Mouse (Mus musculus): ENCODE data around the gene Dgkz.

The Dgkz gene

GRCm38 (mm10) chr2:91975581-91976541, at the start of gene Dgkz:
Gene Dgkz (minus strand): TSS chr2:91975864.
- DNase-seq (ENCODE audit: extremely low spot score), result no peak

GRCm38 (mm10) chr2:92025202-92025601, 49.5 kb upstream of the Dgkz start:
- no peak for DNase-seq (ENCODE audit: extremely low spot score)

GRCm38 (mm10) chr2:92024274-92024672, 48.6 kb upstream of the Dgkz start, which contains the start of gene Creb3l1:
Gene Creb3l1 (minus strand): TSS chr2:92024502.
- peak; percentile 70 for DNase-seq (ENCODE audit: extremely low spot score)

- peak; percentile 39 for DNase-seq (ENCODE audit: extremely low spot score)
Measured at GRCm38 (mm10) chr2:92023362-92024273, 48.0 kb upstream of the Dgkz start.

- DNase-seq (ENCODE audit: extremely low spot score), result no peak
Measured at GRCm38 (mm10) chr2:92020676-92021265, 45.1 kb upstream of the Dgkz start.

- DNase-seq (ENCODE audit: extremely low spot score), result no peak
Measured at GRCm38 (mm10) chr2:92017440-92017839, 41.8 kb upstream of the Dgkz start.

GRCm38 (mm10) chr2:92016981-92017380, 41.3 kb upstream of the Dgkz start:
- no peak for DNase-seq (ENCODE audit: extremely low spot score)

- no peak for DNase-seq (ENCODE audit: extremely low spot score)
Measured at GRCm38 (mm10) chr2:92014891-92015290, 39.2 kb upstream of the Dgkz start.

GRCm38 (mm10) chr2:92014248-92014647, 38.6 kb upstream of the Dgkz start:
- no peak for DNase-seq (ENCODE audit: extremely low spot score)

GRCm38 (mm10) chr2:92012768-92013445, 37.2 kb upstream of the Dgkz start:
- peak; percentile 53 for DNase-seq (ENCODE audit: extremely low spot score)

DNA sequence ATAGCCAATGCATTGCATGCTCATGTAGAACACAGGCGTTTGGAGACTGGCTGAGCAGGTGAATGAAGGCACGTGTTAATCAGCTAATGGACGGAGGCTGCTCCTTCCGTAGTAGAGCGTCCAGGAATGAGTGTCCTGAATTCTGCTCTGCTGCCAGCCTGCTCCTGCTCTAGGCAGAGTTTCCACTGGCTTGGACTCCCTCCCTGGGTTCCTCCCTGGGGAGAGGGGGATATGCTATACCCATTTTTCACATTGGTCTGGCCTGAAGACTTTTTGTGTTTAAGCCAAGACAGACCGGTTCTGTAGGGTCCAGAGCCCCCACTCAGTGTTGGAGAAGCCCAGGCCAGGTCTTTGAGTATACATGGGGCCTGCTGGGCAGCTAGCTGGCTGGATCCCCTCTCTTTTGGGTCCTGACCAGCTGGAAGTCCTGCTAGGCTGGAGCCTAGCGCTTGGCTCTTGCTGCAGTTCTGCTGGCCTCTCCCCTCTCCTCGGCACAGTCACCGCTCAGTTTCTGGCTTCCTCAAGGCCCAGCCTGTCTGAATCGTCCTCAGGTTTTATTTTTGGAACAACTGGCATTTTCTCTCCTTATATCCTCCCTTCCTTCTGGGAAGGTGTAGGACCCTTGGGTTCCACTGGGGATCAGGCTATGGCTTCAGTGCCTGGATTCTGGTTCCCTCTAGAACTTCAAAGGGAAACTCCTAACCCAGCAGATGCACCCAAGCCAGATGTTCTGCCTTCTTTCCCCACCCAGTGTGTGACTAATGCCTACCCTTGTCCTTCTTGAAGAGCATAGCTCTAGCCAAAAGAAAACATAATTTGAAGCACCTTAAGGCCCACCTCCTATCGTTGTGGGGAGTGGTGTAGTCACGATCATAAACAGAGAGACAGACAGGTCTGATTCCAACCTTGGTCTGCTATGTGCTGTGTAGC, 36.0 kb upstream of the Dgkz start:
- DNase-seq (ENCODE audit: extremely low spot score), result no peak

- DNase-seq (ENCODE audit: extremely low spot score), result no peak
Measured at GRCm38 (mm10) chr2:92008623-92009404, 33.1 kb upstream of the Dgkz start.

DNA sequence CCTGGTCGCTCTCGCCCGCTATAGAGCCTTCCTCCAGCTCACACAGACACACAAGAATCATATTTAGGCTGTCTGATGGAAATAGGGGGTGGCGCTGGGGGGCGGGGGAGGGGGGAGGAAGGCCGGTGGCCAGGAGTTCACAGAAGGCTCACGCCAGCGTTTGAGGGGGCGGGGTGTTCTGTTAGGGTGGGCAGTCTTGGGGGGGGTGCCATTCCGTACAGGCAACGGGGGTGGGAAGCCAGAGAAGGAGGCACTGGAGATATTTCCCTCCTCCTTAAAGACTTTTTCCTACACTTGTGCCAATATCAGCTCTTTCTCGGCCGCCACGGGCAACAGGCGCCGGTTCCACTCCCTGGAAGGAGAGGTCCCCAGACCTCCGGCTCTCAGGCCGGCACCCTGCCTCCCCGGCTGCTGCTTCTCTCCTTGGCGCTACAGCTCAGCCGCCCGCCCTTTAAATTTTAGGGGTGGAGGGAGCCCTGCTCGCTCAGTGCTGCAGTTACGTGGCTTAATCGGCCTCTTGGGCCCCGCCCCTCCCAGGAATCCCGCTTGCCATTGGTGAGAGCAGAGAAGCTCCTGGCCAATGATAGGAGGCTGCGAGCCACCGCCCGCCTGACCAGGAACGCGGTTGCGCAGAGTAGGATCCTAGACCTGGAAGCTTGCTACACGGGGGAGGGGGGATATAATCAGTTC, 32.4 kb upstream of the Dgkz start:
- DNase-seq (ENCODE audit: extremely low spot score), result peak; percentile 95

DNA sequence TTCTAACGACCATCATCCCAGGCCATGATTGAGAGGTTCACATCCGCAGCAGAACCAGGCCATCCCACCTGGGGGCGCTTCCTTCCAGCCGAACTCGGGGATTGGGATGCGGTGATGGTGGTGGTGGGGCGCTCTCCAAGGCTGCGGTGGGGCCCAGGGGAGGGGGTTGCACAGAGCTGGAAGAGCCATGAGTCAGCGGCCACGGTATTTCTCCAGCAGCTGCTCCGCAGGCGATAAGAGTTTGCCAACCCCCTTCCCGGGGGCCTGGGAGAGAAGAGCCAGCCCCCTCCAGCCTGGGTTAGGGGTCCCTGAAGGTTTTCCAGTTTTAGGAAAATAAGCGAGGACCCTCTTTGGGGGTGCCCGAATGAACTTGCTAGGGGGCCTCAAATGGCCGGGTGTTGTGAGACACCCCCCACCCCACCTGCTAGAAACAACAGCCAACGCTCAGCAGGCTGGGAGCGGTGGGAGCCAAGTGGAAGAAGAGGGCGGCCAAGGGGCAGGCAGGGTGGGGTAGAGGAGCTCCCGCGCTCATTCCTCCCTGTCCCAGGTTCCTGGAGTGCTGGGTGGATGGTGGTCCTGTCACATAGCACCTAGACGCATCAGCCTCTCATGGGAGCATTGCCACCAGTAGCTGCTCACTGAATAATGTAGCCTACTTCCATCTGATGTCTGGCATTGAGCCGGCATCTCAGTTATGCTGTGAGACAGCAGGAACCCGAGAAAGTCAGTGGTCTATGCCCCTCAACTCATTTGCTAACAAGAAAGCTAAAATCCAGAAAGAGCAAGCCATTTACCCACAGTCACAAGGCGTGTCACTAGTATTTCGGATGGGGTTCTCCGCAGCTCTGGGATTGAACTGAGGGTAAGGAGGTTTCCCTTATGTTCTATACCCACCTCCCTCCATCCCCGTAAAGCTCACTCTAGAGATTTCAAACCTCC, 31.6 kb upstream of the Dgkz start:
- peak; percentile 62 for DNase-seq (ENCODE audit: extremely low spot score)

DNA sequence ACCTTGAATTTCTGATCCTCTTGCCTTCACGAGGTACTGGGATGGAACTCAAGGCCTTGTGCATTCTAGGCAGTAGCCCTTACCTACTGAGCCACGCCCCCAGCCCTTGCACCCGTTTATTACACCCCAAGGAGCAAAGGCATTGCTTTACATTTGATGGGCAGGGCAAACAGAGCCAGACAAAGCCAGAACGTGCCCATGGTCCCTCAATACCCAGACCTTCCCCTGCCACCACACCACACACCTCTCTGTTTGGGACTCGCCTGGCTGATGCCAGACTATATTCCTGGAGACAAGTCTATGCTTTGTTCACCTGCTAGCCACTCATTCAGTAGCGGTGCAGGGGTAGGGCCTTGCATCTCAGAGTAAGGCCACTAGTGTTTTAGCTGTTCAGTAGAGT, 30.8 kb upstream of the Dgkz start:
- DNase-seq (ENCODE audit: extremely low spot score), result no peak

GRCm38 (mm10) chr2:92004617-92005016, 29.0 kb upstream of the Dgkz start:
- no peak for DNase-seq (ENCODE audit: extremely low spot score)

DNA sequence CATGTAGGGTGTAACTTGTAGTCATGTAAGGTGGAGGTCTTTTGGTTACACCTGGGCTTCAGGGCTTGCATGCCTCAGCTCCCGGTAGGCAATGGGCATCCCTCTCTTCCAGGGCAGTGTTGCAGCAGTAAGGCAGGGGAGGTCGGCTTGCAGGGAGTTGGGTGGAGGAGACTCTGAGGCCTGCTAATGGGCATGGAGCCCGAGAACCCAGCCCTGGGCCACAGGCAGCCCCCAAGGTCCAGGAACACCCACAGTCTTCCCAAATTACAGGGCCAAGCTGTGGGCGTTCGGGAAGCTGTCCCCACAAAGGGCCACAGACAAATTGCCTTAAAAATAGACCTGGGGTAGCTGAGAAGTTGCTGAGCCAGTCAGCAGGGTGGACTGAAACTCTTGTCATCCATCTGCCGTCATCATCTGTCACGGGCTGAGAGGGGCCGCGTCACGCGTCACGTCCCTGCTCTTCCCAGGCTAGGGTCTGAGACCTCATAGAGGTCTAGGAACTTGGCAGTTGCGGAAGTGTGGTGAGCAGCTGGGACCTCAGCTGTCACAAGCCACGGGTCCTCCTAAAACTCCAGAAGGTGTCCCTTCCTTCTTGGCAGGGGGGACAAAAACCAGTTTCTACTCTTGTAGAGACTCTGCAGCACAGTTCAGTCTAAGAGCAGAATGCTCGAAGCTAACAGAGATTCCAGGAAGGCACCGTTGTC, 22.4 kb upstream of the Dgkz start:
- no peak for DNase-seq (ENCODE audit: extremely low spot score)

Data from embryo, embryonic 9.5 days (tissue).